Mouse (Mus musculus) neutrophil, adult 5-6 weeks (primary cell): ENCODE results near the gene Sbp. TPM values are rescaled to one million over a fixed set of nuclear protein-coding genes. Genes with fewer than 3 reads are reported as not detected.
A peak's percentile ranks its signal among the peaks of the same experiment; 100 is the strongest.

Source experiments
- ATAC-seq: fragments of 151-379, 151-347 bp; 2 replicates; pipeline ENCODE4 v1.8.0; 2017; ENCODE audit warnings: mild to moderate bottlenecking, moderate TSS enrichment; ENCODE audit not compliant: insufficient number of reproducible peaks, poor library complexity, low FRiP score, severe bottlenecking; ENCODE audit errors: extremely low read depth
- total RNA-seq: library from RNA; stranded (forward); fragments of 200-1000 nt; gene quantifications from 2 replicates; pipeline ENCODE4 v1.2.3, GENCODE M21; 2017

The Sbp gene
- total RNA-seq, 1 experiment from 2014 or later = not detected

DNA sequence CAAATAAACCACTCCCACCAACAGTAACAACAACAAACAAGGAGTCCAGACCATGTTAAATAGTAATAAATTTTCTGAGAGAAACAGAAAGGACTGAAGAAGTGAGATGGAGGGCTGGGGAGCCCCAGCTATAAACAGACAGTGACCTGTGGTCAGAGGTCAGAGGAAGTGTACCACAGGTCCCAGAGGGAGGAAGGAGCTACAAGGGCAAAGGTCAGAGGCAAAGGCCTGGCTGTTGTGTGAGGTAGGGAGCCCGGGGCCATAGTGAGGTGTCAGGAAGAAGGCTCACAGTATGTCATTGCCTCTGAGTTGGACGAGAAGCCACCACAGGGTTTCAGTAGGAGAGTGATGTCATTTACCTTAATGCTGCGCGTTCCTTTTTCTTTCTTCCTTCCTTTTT lies 41.4 kb downstream of the Sbp start:
- ATAC-seq = no peak

DNA sequence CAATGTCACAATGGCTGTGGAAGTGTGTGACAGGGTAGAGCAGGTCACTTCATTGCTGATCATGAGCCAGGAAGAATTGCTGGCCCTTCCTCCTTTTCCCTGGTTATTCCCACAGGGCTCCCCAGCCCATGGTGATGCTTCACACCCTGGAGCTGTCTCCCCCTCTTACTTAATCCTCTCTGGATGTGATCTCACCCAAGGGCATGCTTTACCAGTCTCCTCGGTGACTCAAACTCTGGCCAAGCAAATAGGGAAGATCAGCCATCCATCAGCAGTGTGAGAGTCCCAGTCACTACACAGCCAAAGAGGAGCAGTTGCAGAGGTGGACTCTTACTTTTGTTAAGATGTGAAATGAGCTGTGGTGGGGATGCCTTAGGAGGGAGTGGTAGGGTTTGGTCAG lies 43.5 kb downstream of the Sbp start:
- ATAC-seq = no peak

DNA sequence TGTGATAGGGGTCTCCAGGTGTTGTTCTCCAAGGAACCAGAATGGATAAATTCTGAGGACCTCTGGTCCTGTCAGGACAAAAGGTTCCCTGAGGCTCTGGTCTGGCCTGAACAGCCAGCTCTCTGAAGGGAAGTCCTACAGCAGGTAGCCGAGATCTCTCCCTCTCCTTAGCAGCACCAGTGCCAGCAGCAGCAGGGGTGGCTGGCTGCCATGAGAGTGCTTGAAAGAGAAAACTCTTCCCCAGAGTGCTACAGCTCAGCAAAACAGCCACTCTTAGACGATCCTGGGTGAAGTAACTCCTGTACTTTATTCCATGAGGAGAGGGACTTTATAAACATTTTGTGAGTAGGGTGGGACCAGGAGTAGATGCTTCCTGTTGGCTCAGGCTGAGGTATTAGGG lies 48.3 kb downstream of the Sbp start:
- no peak for ATAC-seq

DNA sequence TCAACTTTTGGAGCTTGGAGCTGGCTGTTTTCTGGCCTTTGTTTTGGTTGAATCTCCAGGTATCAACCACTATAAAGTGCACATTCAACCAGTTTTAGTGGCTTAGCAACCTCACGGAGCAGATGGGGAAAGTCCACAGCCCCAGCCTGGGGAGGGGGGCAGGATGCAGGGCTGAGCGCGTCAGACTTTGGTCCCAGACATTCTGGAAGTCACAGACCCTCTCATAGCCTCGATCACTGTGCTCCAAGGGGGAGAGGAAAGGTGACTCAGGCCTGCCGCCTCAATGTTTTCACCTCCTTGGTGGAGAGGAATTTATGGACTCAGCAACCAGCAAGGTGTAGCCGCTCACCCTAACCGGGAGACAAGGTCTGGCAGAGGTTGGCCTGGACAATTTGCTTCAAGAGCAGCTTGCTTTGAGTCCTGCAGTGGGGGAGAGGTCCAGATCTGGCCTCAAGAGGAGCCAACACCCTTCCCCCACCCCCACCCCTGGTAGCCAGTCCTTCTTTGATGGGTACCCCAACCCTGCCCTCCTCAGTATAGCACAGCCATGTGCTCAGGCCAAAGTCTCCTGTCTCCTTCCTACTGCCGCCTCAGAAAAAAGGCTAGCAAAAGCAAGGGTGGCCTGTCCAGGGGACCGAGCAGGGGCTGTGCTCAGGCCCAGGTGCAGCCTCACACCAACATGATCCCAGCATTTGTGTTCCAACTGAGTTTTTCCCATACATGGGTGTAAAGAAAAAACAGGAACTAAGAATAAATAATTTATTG lies 51.5 kb downstream of the Sbp start:
- no peak for ATAC-seq

DNA sequence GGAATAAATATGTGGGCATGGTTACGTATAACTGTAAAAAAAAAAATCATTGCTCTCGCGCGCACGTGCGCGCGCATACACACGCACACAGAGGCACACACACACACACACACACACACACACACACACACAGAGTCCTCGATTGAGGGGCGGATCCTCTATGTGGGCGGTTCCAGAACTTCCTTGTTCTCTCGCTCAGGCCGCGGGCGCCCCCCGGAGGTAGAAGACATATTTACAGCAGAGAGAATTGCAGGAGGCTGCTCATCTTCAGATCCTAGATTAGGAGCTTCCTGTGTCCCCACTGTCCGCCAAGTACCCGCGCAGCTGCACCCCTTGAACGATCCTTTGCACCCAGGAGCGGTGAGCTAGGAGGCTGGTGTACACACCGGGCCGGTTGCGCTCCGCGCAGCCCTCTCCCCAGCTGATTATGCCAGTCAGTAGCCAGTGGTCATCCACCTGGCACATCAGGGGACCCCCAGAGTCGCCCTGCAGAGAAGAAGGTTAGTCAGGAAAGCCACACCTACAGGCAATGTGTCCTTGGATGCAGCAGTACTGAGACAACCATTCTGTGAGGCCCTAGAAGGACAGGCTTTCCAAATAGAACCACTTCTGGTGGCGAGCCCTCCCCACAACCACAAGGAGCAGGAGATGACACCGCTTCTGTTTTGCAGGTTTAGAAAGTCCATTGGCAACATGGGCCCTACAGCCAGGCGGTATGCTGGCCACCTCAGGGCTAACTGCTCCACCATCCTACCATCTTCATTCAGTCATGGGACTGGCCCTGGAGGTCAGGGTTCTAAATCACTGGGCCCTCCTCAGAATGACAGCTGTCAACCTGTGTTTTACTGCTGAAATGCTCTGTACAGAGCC lies 52.3 kb downstream of the Sbp start:
- peak; percentile 37; the same call in 1 of the 2 replicates for ATAC-seq

DNA sequence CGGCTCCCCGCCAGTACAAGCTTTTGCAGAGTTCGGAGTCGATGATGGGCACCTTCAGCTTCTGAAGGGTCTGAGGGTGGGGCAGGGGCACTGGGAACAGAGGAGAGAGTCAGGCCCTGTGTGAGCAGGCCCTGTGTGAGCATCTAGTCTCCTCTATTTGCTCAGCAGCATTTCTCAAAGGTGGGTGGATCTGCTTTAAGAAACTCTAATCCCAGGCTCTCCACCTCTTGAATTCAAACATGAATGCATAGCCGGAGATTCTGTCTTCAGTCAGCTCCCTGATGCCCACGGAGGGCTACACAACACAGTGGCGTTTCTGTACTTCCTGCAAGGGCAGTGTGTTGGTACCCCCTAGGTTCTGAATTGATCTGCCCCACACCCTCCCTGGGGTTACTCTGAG lies 53.2 kb downstream of the Sbp start:
- no peak for ATAC-seq

Other genes starting within 250 kb of the Sbp start
- not detected in 2 replicates for gene 1520401A03Rik, start 218.9 kb upstream of the Sbp start, total RNA-seq
- gene Pkmyt1, start 215.3 kb upstream of the Sbp start, total RNA-seq = 6.5 and 8.0 TPM in 2 replicates
- 0.70 TPM in 1 of 2 replicates, not detected in the other for gene Paqr4, start 200.8 kb upstream of the Sbp start, total RNA-seq
- gene Kremen2, start 195.8 kb upstream of the Sbp start, total RNA-seq = 0.23 TPM in 1 of 2 replicates, not detected in the other
- 16.8 and 18.3 TPM in 2 replicates for gene Flywch1, start 170.1 kb upstream of the Sbp start, total RNA-seq
- gene Flywch2, start 155.6 kb upstream of the Sbp start, total RNA-seq = not detected in 2 replicates
- 281 and 303 TPM in 2 replicates for gene Srrm2, start 151.1 kb upstream of the Sbp start, total RNA-seq
- 93.3 and 94.9 TPM in 2 replicates for gene Elob, start 112.5 kb upstream of the Sbp start, total RNA-seq
- not detected in 2 replicates for gene Prss33, start 105.6 kb upstream of the Sbp start, total RNA-seq
- gene Prss32, start 97.8 kb upstream of the Sbp start, total RNA-seq = 0.37 and 0.93 TPM in 2 replicates
- gene Prss41, start 97.5 kb upstream of the Sbp start, total RNA-seq = not detected in 2 replicates
- not detected in 2 replicates for gene Prss21, start 73.6 kb upstream of the Sbp start, total RNA-seq
- not detected in 2 replicates for gene Dcpp1, start 60.8 kb upstream of the Sbp start, total RNA-seq
- gene Dcpp2, start 60.8 kb upstream of the Sbp start, total RNA-seq = not detected in 2 replicates
- not detected in 2 replicates for gene Dcpp3, start 24.2 kb upstream of the Sbp start, total RNA-seq
- not detected in 2 replicates for gene Sbpl, start 13.6 kb downstream of the Sbp start, total RNA-seq
- gene Prss30, start 38.9 kb downstream of the Sbp start, total RNA-seq = not detected in 2 replicates
- 3.2 and 3.7 TPM in 2 replicates for gene Prss22, start 56.4 kb downstream of the Sbp start, total RNA-seq
- 3.7 and 4.9 TPM in 2 replicates for gene Prss27, start 96.5 kb downstream of the Sbp start, total RNA-seq
- gene Kctd5, start 131.8 kb downstream of the Sbp start, total RNA-seq = 16.0 and 18.2 TPM in 2 replicates
- gene Pdpk1, start 209.3 kb downstream of the Sbp start, total RNA-seq = 57.5 and 63.3 TPM in 2 replicates
- 45.5 and 49.4 TPM in 2 replicates for gene Amdhd2, start 222.1 kb downstream of the Sbp start, total RNA-seq
- gene Atp6v0c, start 228.0 kb downstream of the Sbp start, total RNA-seq = 98.2 and 104 TPM in 2 replicates